Comparison of ENCODE assay signal across 9 mouse cellular contexts in the genomic region with DNA sequence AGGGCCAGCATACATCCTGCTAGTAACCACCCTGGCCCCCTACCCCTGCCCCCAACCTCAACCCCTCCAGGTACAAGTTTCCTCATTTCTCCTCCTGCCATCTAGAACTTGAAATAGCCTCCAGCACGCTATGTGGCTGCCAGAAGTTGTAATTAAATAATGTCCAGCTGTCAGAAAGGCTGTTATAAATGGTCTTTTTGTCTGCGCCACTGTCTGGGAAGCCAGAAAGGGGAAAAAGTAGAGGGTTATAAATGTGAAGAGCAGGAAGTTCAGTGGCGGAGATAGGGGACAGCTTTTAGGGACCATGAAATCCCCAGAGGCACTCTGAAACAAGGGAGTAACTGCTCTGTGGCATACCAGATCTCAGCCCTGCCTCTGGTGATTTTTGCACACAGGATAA.
"Had no signal": no experiment of that assay in that cellular context is flagged by ENCODE, and none has a peak within 500 bp of the region (broad histone marks: within the 10 kb centered on the region; RNA-seq: fewer than 3 reads in every experiment).

No protein-coding gene starts in this region.

- H3K4me2 ChIP-seq: limb, embryonic 15.5 days; liver, embryonic 13.5 days; lung, embryonic 15.5 days; neural tube, embryonic 12.5 days had no signal

- H3K4me1 ChIP-seq: limb, embryonic 15.5 days; liver, embryonic 13.5 days; lung, embryonic 15.5 days; neural tube, embryonic 12.5 days had no signal

- H3K4me3 ChIP-seq: limb, embryonic 15.5 days; liver, embryonic 13.5 days; lung, embryonic 15.5 days; neural tube, embryonic 12.5 days had no signal

- ATAC-seq: intestine, embryonic 16.5 days; liver, postnatal 0 days had no signal

- H3K9me3 ChIP-seq: limb, embryonic 15.5 days; liver, embryonic 13.5 days; lung, embryonic 15.5 days; neural tube, embryonic 12.5 days had no signal

- H3K27ac ChIP-seq: limb, embryonic 15.5 days; liver, embryonic 13.5 days; lung, embryonic 15.5 days; neural tube, embryonic 12.5 days; stomach, postnatal 0 days had no signal

- H3K27me3 ChIP-seq: limb, embryonic 15.5 days; liver, embryonic 13.5 days; lung, embryonic 15.5 days; neural tube, embryonic 12.5 days had no signal

- H3K36me3 ChIP-seq: limb, embryonic 15.5 days; liver, embryonic 13.5 days; lung, embryonic 15.5 days; neural tube, embryonic 12.5 days had no signal

- DNase-seq: layer of hippocampus, postnatal 36 days; liver, embryonic 13.5 days; liver, postnatal 0 days; midbrain, embryonic 14.5 days had no signal

- H3K9ac ChIP-seq: limb, embryonic 15.5 days; liver, embryonic 13.5 days; liver, postnatal 0 days; lung, embryonic 15.5 days; neural tube, embryonic 12.5 days had no signal
